Mouse (Mus musculus) heart, adult 2 months (tissue): ENCODE measurements around the gene Gm30191.
A peak's percentile ranks its signal among the peaks of the same experiment; 100 is the strongest.

Source experiments
- CTCF ChIP-seq: fragments of 200-600 bp; IDR thresholded peaks from 2 replicates; pipeline ENCODE4 v1.8.1; 2022; ENCODE audit warnings: antibody characterized with exemption, mild to moderate bottlenecking, moderate library complexity
- EP300 ChIP-seq: fragments of 200-500 bp; IDR thresholded peaks from 2 replicates; pipeline ENCODE4 v1.6.1; 2011; ENCODE audit warnings: low read depth, low read length, control low read depth; ENCODE audit not compliant: insufficient read depth
- POLR2A ChIP-seq: fragments of 200-500 bp; IDR thresholded peaks from 2 replicates; pipeline ENCODE4 v1.6.1; 2011; ENCODE audit warnings: mild to moderate bottlenecking, low read depth, low read length, control low read depth; ENCODE audit not compliant: insufficient read depth

DNA sequence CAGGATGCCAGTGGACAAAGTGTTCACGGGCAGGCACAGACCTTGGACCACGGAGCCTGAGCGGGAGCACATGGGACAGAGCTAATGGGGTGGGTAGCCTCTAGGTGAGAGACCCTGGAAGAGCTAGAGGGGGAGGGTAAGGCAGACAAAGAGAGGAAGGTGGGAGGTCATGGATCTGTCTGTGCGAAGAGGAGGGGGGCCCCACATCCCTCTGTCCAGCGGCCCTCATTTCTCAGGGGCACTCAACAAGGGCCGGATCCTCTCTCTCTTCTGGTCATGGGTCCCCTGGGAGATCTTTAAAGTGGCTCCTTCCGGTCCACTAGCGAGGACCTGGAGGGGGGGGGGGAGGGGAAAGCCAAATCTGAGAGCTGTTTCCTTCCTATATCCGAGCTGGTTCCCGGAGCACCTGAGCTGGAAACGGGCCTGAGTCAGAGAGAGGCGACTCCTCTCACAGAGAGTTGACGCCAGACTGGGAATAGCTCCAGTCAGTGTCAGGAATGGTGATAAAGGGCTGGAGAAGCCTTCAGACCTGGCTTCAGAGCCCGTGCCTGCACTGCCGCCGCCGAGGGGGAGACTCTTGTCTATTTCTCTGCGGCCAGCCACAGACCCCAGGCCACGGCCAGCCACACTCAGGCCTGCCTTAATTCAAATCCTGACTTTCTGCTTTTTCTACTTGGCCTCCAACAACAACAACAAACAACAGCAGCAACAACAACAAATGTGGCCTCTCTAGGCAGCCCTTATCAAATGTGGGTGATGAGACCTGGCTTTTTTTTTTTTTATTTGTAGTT, 9.9 kb downstream of the Gm30191 start:
- no peak for TF ChIP-seq CTCF
- TF ChIP-seq EP300 = no peak
- TF ChIP-seq POLR2A = peak; percentile 50; the same call in 1 of the 2 replicates
